Mouse (Mus musculus) gastrocnemius, adult 2 months (tissue): Measurements from ENCODE around the gene Adcy2. TPM values are rescaled to one million over a fixed set of nuclear protein-coding genes. Genes with fewer than 3 reads are reported as not detected.
A peak's percentile ranks its signal among the peaks of the same experiment; 100 is the strongest.

Experiments
- DNase-seq: peaks from one replicate; pipeline ENCODE4 v3.0.0; 2022
- H3K27ac ChIP-seq: fragments of 200-600 bp; 2 replicates; pipeline ENCODE4 v1.8.1; 2022; ENCODE audit warnings: mild to moderate bottlenecking
- H3K4me3 ChIP-seq: fragments of 200-600 bp; 2 replicates; pipeline ENCODE4 v1.8.1; 2022; ENCODE audit warnings: mild to moderate bottlenecking, moderate library complexity
- CTCF ChIP-seq: fragments of 200-600 bp; IDR thresholded peaks from 2 replicates; pipeline ENCODE4 v1.8.1; 2022; ENCODE audit warnings: antibody characterized with exemption, mild to moderate bottlenecking, moderate library complexity
- intact Hi-C: fragments of 180-260 bp; cut with DNase I; formaldehyde crosslinking; loops from one replicate; pipeline ENCODE4 v1.15.1; 2025
- long read RNA-seq, 2 experiments: library from polyadenylated mRNA; stranded (forward); transcript quantifications; one replicate each; pipeline ENCODE4 v2.0.0; 2021
- total RNA-seq, 2 experiments: library from RNA; stranded (reverse); gene quantifications; 2 replicates each; pipeline ENCODE4 v1.2.3; 2021

Gene Adcy2
- total RNA-seq: 10 to 100 TPM; 37.7 to 44.8 TPM
- long read RNA-seq, experiment 1, full-length matches to known transcripts: 81 of 98 reads
- long read RNA-seq, experiment 1, partial matches to known transcripts: 6 of 98 reads
- long read RNA-seq, experiment 1, other reads (novel, unspliced or antisense): 11 of 98 reads
- long read RNA-seq, experiment 2, full-length matches to known transcripts: 100 of 132 reads
- long read RNA-seq, experiment 2, partial matches to known transcripts: 9 of 132 reads
- long read RNA-seq, experiment 2, other reads (novel, unspliced or antisense): 23 of 132 reads

- intact Hi-C loops: loop anchor here (1.0 to 5.0 kb wide), 4 partner anchors 40 to 204 kb away; no protein-coding TSS in a partner anchor
- TF ChIP-seq CTCF: peak; percentile 37
- Histone ChIP-seq H3K4me3 (peak within 1 kb of the TSS; percentile 88), H3K27ac (peak within 1 kb of the TSS; percentile 88)
- DNase-seq: peak; percentile 85
These were observed at the start of gene Adcy2 for GRCm38 (mm10) chr13:68998918-68999801. Adcy2 (minus strand) TSS chr13:68999541.

- intact Hi-C loops: no loop called here
- no peak overlapping the region for H3K4me3 ChIP-seq
- no peak for TF ChIP-seq CTCF
These were observed 37.8 kb upstream of the Adcy2 start for GRCm38 (mm10) chr13:69036991-69037597.

GRCm38 (mm10) chr13:69034621-69035020 is 35.3 kb upstream of the Adcy2 start:
- DNase-seq: no peak
- TF ChIP-seq CTCF: no peak
- intact Hi-C loops: no loop called here
- H3K4me3 ChIP-seq: no peak overlapping the region
- no peak overlapping the region for H3K27ac ChIP-seq

More at GRCm38 (mm10) chr13:69036991-69037597, 37.8 kb upstream of the Adcy2 start:
- H3K27ac ChIP-seq: no peak overlapping the region
- no peak for DNase-seq

- Histone ChIP-seq H3K27ac (no peak overlapping the region), H3K4me3 (no peak overlapping the region)
- no peak for DNase-seq
- no peak for TF ChIP-seq CTCF
- intact Hi-C loops: no loop called here
These were observed 34.2 kb upstream of the Adcy2 start for GRCm38 (mm10) chr13:69033532-69033931.

GRCm38 (mm10) chr13:69029078-69029757 is 29.9 kb upstream of the Adcy2 start:
- intact Hi-C loops: no loop called here
- H3K4me3 ChIP-seq: no peak overlapping the region
- no peak for DNase-seq
- no peak for TF ChIP-seq CTCF
- H3K27ac ChIP-seq: no peak overlapping the region

- intact Hi-C loops: no loop called here
- Histone ChIP-seq H3K4me3 (no peak overlapping the region), H3K27ac (no peak overlapping the region)
- no peak for TF ChIP-seq CTCF
- no peak for DNase-seq
These were observed 25.6 kb upstream of the Adcy2 start for GRCm38 (mm10) chr13:69024964-69025363.

GRCm38 (mm10) chr13:69023239-69023638 is 23.9 kb upstream of the Adcy2 start:
- DNase-seq: no peak
- intact Hi-C loops: no loop called here
- no peak for TF ChIP-seq CTCF
- Histone ChIP-seq H3K27ac (no peak overlapping the region), H3K4me3 (no peak overlapping the region)

GRCm38 (mm10) chr13:69020574-69020973 is 21.2 kb upstream of the Adcy2 start:
- no peak for DNase-seq
- TF ChIP-seq CTCF: no peak
- no peak overlapping the region for H3K27ac ChIP-seq
- H3K4me3 ChIP-seq: no peak overlapping the region
- intact Hi-C loops: no loop called here

GRCm38 (mm10) chr13:69006915-69007314 is 7.6 kb upstream of the Adcy2 start:
- Histone ChIP-seq H3K27ac (no peak overlapping the region), H3K4me3 (no peak overlapping the region)
- intact Hi-C loops: loop anchor here (10.0 kb wide), 2 partner anchors 282 to 422 kb away; partner anchors contain the start of genes Fastkd3 and Mtrr
- TF ChIP-seq CTCF: no peak
- no peak for DNase-seq

- no peak overlapping the region for H3K4me3 ChIP-seq
- no peak for DNase-seq
- no peak overlapping the region for H3K27ac ChIP-seq
- TF ChIP-seq CTCF: no peak
- intact Hi-C loops: loop anchor here (10.0 kb wide), 2 partner anchors 281 to 421 kb away; partner anchors contain the start of genes Fastkd3 and Mtrr
These were observed 6.8 kb upstream of the Adcy2 start for GRCm38 (mm10) chr13:69006091-69006490.

GRCm38 (mm10) chr13:69004406-69004805 is 5.1 kb upstream of the Adcy2 start:
- H3K27ac ChIP-seq: no peak overlapping the region
- intact Hi-C loops: loop anchor here (10.0 kb wide), 2 partner anchors 280 to 420 kb away; partner anchors contain the start of genes Fastkd3 and Mtrr
- TF ChIP-seq CTCF: no peak
- no peak overlapping the region for H3K4me3 ChIP-seq
- DNase-seq: no peak

GRCm38 (mm10) chr13:69002631-69003030 is 3.3 kb upstream of the Adcy2 start:
- intact Hi-C loops: loop anchor here (10.0 kb wide), 2 partner anchors 278 to 418 kb away; partner anchors contain the start of genes Fastkd3 and Mtrr
- Histone ChIP-seq H3K4me3 (no peak overlapping the region), H3K27ac (no peak overlapping the region)
- TF ChIP-seq CTCF: no peak
- DNase-seq: no peak
